Mouse (Mus musculus): ENCODE data around the gene Prpf8. TPM values are rescaled to one million over a fixed set of nuclear protein-coding genes. Genes with fewer than 3 reads are reported as not detected.

The Prpf8 gene
- polyA plus RNA-seq, 1 experiment from 2014 or later, result 105 TPM

- DNase-seq (ENCODE audit: low spot score) (no peak), ATAC-seq (replicated peaks; ENCODE audit: low FRiP score) (no peak)
- no peak overlapping the region for H3K9ac ChIP-seq (ENCODE audit: low read depth, low read length)
- no peaks in the 10 kb centered on the region for H3K9me3 ChIP-seq (ENCODE audit: control insufficient read depth, low read length)
- no peak overlapping the region for H3K4me3 ChIP-seq (ENCODE audit: low read depth, low read length)
- no peaks in the 10 kb centered on the region for H3K27me3 ChIP-seq (replicated peaks; ENCODE audit: control insufficient read depth, insufficient read depth, low read length)
- H3K36me3 ChIP-seq (ENCODE audit: control insufficient read depth, insufficient read depth, low read length), result peaks cover 93% of the 10 kb centered on the region
- no peak overlapping the region for H3K4me2 ChIP-seq
- 88% methylated on average over 10 of the region's 10 CpGs for WGBS
- H3K4me1 ChIP-seq (replicated peaks; ENCODE audit: control insufficient read depth, insufficient read depth, low read length), result no peaks in the 10 kb centered on the region
- H3K27ac ChIP-seq (ENCODE audit: low read depth, low read length), result no peak overlapping the region
Measured at GRCm38 (mm10) chr11:75494296-75495049, 7.9 kb downstream of the Prpf8 start.

DNA sequence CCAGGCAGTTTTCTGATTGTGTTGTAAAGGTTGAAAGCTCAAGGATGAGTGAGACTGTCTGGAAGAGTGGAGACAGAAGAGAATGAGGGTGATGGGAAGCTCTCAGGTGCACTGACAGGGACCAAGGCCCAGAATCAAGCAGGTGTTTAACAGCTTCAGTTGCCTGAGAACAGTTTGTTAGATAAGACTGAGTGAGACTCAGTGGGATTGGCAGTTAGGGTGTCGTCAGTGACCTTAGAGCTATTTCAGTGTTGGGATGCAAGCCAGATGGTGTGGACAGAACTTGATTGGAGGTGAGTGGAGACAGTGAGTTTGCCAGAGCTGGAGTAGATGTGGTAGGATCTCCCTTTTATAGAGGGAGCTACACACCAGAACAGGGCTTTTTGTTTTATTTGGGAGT, 11.5 kb downstream of the Prpf8 start:
- H3K9ac ChIP-seq (ENCODE audit: low read depth, low read length), result no peak overlapping the region
- peak; percentile 21 for DNase-seq (ENCODE audit: low spot score)
- no peak overlapping the region for H3K4me2 ChIP-seq
- H3K27me3 ChIP-seq (replicated peaks; ENCODE audit: control insufficient read depth, insufficient read depth, low read length), result no peaks in the 10 kb centered on the region
- no peak overlapping the region for H3K27ac ChIP-seq (ENCODE audit: low read depth, low read length)
- H3K36me3 ChIP-seq (ENCODE audit: control insufficient read depth, insufficient read depth, low read length), result peaks cover 92% of the 10 kb centered on the region
- no peaks in the 10 kb centered on the region for H3K9me3 ChIP-seq (ENCODE audit: control insufficient read depth, low read length)
- H3K4me3 ChIP-seq (ENCODE audit: low read depth, low read length), result no peak overlapping the region
- ATAC-seq (replicated peaks; ENCODE audit: low FRiP score), result no peak
- no peaks in the 10 kb centered on the region for H3K4me1 ChIP-seq (replicated peaks; ENCODE audit: control insufficient read depth, insufficient read depth, low read length)
- 70% methylated on average over 1 of the region's 1 CpGs for WGBS

GRCm38 (mm10) chr11:75508162-75508561, 21.5 kb downstream of the Prpf8 start:
- H3K9me3 ChIP-seq (ENCODE audit: control insufficient read depth, low read length), result no peaks in the 10 kb centered on the region
- H3K36me3 ChIP-seq (ENCODE audit: control insufficient read depth, insufficient read depth, low read length), result peaks cover 51% of the 10 kb centered on the region
- H3K27ac ChIP-seq (ENCODE audit: low read depth, low read length), result no peak overlapping the region

DNA sequence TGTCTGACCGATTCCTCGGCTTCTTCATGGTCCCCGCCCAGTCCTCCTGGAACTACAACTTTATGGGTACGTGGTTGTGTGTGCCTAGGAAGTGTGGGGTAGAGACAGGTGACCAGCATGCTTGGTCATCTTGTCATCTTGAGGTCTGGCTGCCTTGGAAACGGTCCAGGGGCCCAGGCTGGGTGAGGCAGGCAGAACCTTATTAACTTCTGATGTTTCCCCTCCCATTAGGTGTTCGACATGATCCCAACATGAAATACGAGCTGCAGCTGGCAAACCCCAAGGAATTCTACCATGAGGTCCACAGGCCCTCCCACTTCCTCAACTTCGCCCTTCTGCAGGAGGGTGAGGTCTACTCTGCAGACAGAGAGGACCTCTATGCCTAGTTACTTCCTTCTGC, 22.3 kb downstream of the Prpf8 start:
- Histone ChIP-seq H3K9ac (ENCODE audit: low read depth, low read length) (no peak overlapping the region), H3K4me3 (ENCODE audit: low read depth, low read length) (no peak overlapping the region), H3K36me3 (ENCODE audit: control insufficient read depth, insufficient read depth, low read length) (peaks cover 45% of the 10 kb centered on the region), H3K4me2 (no peak overlapping the region), H3K27ac (ENCODE audit: low read depth, low read length) (no peak overlapping the region), H3K27me3 (replicated peaks; ENCODE audit: control insufficient read depth, insufficient read depth, low read length) (no peaks in the 10 kb centered on the region), H3K9me3 (ENCODE audit: control insufficient read depth, low read length) (no peaks in the 10 kb centered on the region), H3K4me1 (replicated peaks; ENCODE audit: control insufficient read depth, insufficient read depth, low read length) (peaks cover 20% of the 10 kb centered on the region)
- ATAC-seq (replicated peaks; ENCODE audit: low FRiP score) (no peak), DNase-seq (ENCODE audit: low spot score) (no peak)
- 70% methylated on average over 8 of the region's 8 CpGs for WGBS

More at GRCm38 (mm10) chr11:75508162-75508561, 21.5 kb downstream of the Prpf8 start:
- H3K9ac ChIP-seq (ENCODE audit: low read depth, low read length), result no peak overlapping the region
- H3K4me1 ChIP-seq (replicated peaks; ENCODE audit: control insufficient read depth, insufficient read depth, low read length), result peaks cover 20% of the 10 kb centered on the region
- DNase-seq (ENCODE audit: low spot score) (no peak), ATAC-seq (replicated peaks; ENCODE audit: low FRiP score) (no peak)
- H3K4me2 ChIP-seq, result no peak overlapping the region
- WGBS, result 88% methylated on average over 4 of the region's 4 CpGs
- no peaks in the 10 kb centered on the region for H3K27me3 ChIP-seq (replicated peaks; ENCODE audit: control insufficient read depth, insufficient read depth, low read length)
- H3K4me3 ChIP-seq (ENCODE audit: low read depth, low read length), result no peak overlapping the region

DNA sequence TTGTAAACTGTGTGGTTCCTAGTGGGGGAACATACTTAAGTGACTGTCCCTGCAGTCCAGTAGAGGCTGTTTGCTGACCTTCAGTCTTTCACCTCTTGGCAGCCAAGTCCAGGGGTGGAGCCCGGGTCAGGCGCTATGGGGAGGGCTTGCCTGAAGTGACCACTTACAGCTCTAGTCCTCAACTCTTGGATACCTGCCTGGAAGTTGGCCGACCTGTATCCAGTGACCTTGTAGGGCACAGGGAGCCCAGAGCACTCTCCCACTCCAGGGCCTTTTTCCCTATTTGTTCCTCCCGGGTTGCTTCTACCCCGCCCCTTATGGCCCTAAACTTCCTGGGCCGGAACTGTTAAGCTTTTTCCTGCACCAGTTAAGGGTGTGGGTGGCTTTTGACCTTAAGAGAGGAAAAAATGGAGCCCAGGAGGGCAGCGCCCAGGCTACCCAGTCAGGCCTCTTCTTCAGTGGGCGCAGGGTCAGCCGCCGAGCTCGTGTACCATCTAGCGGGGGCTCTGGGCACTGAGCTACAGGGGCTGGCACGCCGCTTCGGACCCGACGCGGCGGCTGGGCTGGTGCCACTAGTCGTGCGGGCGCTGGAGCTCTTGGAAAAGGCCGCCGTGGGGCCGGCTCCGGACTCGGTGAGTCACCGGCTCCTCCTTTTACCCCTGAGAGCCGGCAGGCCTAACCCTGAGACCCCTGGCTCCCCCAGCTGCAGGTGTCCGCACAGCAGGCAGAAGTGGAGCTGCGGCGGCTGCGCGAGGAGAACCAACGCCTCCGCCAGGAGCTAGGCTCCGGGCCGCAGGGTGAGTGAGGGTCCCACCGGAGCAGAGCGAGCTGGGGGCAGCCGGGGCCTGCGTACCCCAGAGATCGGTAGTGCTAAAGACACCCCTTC, 23.4 kb downstream of the Prpf8 start, which contains the start of gene Rilp:
Rilp (plus strand) TSS at position 354 of the 886 bp plus-strand sequence.
- 4% methylated on average over 43 of the region's 43 CpGs for WGBS
- peak within 1 kb of the TSS; percentile 79 for H3K27ac ChIP-seq (ENCODE audit: low read depth, low read length)
- H3K9ac ChIP-seq (ENCODE audit: low read depth, low read length), result peak within 1 kb of the TSS; percentile 73
- no peaks in the 10 kb centered on the region for H3K27me3 ChIP-seq (replicated peaks; ENCODE audit: control insufficient read depth, insufficient read depth, low read length)
- peak within 1 kb of the TSS; percentile 100 for H3K4me2 ChIP-seq
- H3K4me3 ChIP-seq (ENCODE audit: low read depth, low read length), result peak within 1 kb of the TSS; percentile 65
- H3K36me3 ChIP-seq (ENCODE audit: control insufficient read depth, insufficient read depth, low read length), result peaks cover 34% of the 10 kb centered on the region
- DNase-seq (ENCODE audit: low spot score) (peak; percentile 83), ATAC-seq (replicated peaks; ENCODE audit: low FRiP score) (peak; percentile 73)
- H3K9me3 ChIP-seq (ENCODE audit: control insufficient read depth, low read length), result no peaks in the 10 kb centered on the region
- peaks cover 20% of the 10 kb centered on the region for H3K4me1 ChIP-seq (replicated peaks; ENCODE audit: control insufficient read depth, insufficient read depth, low read length)

GRCm38 (mm10) chr11:75510627-75510993, 24.0 kb downstream of the Prpf8 start:
- WGBS, result 3% methylated on average over 24 of the region's 24 CpGs
- H3K9me3 ChIP-seq (ENCODE audit: control insufficient read depth, low read length), result no peaks in the 10 kb centered on the region
- peak; percentile 86 for ATAC-seq (replicated peaks; ENCODE audit: low FRiP score)

DNA sequence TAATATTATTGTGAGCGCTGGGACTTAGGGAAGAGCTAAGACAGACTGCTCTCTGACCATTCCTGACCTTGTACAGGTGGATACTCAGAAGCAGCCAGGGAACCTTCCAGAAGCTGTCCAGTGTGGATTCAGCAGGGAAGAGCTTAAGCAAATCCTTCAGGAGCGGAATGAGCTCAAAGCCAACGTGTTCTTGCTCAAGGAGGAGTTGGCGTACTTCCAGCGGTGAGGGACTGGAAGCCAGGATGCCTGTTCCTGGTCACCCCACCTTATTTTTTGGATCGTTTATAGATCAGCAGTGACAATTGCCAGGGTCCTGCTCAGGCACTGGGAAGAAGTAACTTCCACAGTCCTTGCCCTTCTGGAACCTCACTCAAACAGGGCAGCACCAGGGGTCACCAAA, 24.6 kb downstream of the Prpf8 start:
- Histone ChIP-seq H3K9ac (ENCODE audit: low read depth, low read length) (no peak overlapping the region), H3K4me2 (no peak overlapping the region), H3K27ac (ENCODE audit: low read depth, low read length) (no peak overlapping the region), H3K27me3 (replicated peaks; ENCODE audit: control insufficient read depth, insufficient read depth, low read length) (no peaks in the 10 kb centered on the region), H3K4me1 (replicated peaks; ENCODE audit: control insufficient read depth, insufficient read depth, low read length) (peaks cover 20% of the 10 kb centered on the region), H3K9me3 (ENCODE audit: control insufficient read depth, low read length) (no peaks in the 10 kb centered on the region), H3K4me3 (ENCODE audit: low read depth, low read length) (no peak overlapping the region), H3K36me3 (ENCODE audit: control insufficient read depth, insufficient read depth, low read length) (peaks cover 25% of the 10 kb centered on the region)
- ATAC-seq (replicated peaks; ENCODE audit: low FRiP score) (no peak), DNase-seq (ENCODE audit: low spot score) (no peak)
- 90% methylated on average over 6 of the region's 6 CpGs for WGBS

More at GRCm38 (mm10) chr11:75510627-75510993, 24.0 kb downstream of the Prpf8 start:
- peak; percentile 90 for DNase-seq (ENCODE audit: low spot score)
- peak overlapping the region; percentile 73 for H3K9ac ChIP-seq (ENCODE audit: low read depth, low read length)
- peak overlapping the region; percentile 79 for H3K27ac ChIP-seq (ENCODE audit: low read depth, low read length)
- H3K4me1 ChIP-seq (replicated peaks; ENCODE audit: control insufficient read depth, insufficient read depth, low read length), result peaks cover 20% of the 10 kb centered on the region
- peaks cover 30% of the 10 kb centered on the region for H3K36me3 ChIP-seq (ENCODE audit: control insufficient read depth, insufficient read depth, low read length)
- H3K4me2 ChIP-seq, result peak overlapping the region; percentile 100
- H3K27me3 ChIP-seq (replicated peaks; ENCODE audit: control insufficient read depth, insufficient read depth, low read length), result no peaks in the 10 kb centered on the region
- H3K4me3 ChIP-seq (ENCODE audit: low read depth, low read length), result peak overlapping the region; percentile 65

- WGBS, result 74% methylated on average over 9 of the region's 9 CpGs
- H3K4me2 ChIP-seq, result no peak overlapping the region
Measured at GRCm38 (mm10) chr11:75512301-75513018, 25.8 kb downstream of the Prpf8 start.

More at GRCm38 (mm10) chr11:75512301-75513018, 25.8 kb downstream of the Prpf8 start:
- H3K9ac ChIP-seq (ENCODE audit: low read depth, low read length), result no peak overlapping the region
- DNase-seq (ENCODE audit: low spot score) (no peak), ATAC-seq (replicated peaks; ENCODE audit: low FRiP score) (no peak)
- no peaks in the 10 kb centered on the region for H3K9me3 ChIP-seq (ENCODE audit: control insufficient read depth, low read length)
- H3K36me3 ChIP-seq (ENCODE audit: control insufficient read depth, insufficient read depth, low read length), result peaks cover 20% of the 10 kb centered on the region
- H3K27me3 ChIP-seq (replicated peaks; ENCODE audit: control insufficient read depth, insufficient read depth, low read length), result no peaks in the 10 kb centered on the region
- no peak overlapping the region for H3K4me3 ChIP-seq (ENCODE audit: low read depth, low read length)
- peaks cover 20% of the 10 kb centered on the region for H3K4me1 ChIP-seq (replicated peaks; ENCODE audit: control insufficient read depth, insufficient read depth, low read length)
- H3K27ac ChIP-seq (ENCODE audit: low read depth, low read length), result no peak overlapping the region
